Mouse (Mus musculus): Measurements from ENCODE around the gene Zfp972.
"Not testable (repeated sequence)": the region's sequence is repeated elsewhere in the genome, so short reads cannot be mapped to it uniquely, and the experiment has no call there.

Zfp972 gene

DNA sequence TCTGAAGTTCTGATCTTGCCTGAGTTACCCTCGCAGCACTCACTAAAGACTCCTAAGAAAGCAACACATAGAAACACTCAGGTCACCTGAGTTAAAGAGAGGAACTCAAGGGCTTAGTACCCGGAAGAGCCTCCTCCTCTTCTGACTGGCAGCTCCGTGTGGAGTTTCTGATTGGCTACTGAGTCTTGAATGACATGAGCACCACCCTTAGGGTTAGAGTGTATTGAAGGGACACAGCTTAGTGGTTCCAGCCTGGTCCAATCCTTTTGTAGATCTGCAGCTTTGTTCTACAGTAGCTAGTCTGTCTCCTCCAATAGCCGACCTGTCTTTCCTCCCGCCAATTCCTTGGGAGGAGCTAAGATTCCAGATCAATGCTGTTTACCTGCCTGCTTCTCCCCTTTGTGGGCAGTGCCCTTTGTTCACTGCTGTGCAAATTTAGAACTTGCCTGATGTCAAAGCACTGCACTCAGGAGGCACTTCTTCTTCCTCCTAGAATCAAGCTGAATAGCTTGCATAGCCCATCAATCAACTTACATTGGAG is at the start of gene Zfp972:
Gene Zfp972, minus strand, starts transcription at position 51 of the 541 bp plus-strand sequence.
- DNase-seq (ENCODE audit: low spot score in 2 of 2): not testable (repeated sequence)

DNA sequence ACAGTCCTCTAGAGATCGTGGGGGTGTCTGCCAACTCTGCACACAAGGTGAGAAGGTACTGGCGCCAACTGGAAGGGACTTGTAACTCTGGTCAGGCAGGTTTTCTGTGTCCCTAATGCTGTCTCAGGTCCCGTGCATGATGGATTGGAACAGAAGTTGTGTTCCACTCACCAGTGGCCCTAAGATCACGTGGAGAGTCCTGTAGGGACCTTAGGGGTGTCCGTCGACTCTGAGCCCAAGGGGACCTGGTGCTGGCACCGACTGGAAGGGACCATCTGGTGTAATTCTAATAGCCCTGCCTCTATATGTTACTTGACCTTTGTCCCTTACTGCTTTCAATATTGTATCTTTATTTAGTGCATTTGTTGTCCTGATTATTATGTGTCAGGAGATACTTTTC is 49.4 kb upstream of the Zfp972 start:
- DNase-seq (ENCODE audit: low spot score in 2 of 2): not testable (repeated sequence)

DNA sequence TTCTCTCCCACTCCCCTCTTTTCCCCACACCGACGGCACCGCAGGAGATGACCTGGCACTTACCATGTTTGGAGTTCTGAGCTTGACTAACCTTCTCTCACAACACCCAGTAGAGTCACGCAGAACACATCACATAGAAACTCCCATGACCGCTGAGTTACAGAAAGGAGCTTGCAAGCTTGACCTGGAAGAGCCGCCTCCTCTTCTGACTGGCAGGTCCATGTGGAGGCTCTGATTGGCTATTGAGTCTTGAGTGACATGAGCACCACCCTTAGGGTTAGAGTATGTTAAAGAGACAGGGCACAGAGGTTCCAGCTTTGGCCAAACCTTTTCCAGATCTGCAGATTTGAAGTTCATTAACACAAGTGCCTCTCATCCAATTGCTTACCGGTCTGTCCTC is 31.7 kb upstream of the Zfp972 start, which contains the start of gene Gm14326:
Gene Gm14326, minus strand, starts transcription at position 153 of the 400 bp plus-strand sequence.
- DNase-seq (ENCODE audit: low spot score in 2 of 2): peak; percentile 83 to 89

DNA sequence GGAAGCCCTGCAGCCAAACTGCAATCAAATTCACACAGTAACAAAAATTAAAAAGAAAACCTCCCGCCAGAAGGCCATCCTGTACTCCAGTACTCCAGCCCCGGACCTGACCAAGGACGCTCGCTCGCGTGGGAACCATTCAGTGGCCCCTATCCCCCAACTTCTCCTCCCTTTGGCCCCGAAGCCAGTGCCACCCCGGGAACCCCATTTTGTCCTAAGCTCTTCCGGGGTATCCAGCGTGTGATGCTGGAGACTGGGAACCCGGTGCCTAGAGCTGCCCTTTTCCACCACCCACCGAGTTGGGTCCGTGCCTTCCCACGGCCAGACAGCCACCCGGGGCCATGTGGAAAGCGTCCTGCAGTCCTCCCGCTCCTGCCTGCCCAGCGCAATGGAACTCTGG is 31.3 kb upstream of the Zfp972 start:
- peak in 1 of 2 experiments; percentile 17 for DNase-seq (ENCODE audit: low spot score in 2 of 2)

DNA sequence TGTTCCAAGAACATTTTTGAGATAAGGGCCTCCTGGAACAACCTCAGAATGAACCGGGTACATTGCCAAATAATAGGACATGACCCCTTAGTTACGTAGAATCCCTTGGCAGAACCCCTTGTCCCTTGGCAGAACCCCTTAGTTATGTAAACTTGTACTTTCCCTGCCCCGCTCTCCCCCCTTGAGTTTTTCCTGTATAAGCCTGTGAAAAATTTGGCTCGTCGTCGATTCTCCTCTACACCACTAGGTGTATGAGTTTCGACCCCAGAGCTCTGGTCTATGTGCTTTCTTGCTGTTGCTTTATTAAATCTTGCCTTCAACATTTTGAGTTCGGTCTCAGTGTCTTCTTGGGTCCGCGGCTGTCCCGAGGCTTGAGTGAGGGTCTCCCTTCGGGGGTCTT is 22.1 kb downstream of the Zfp972 start:
- DNase-seq (ENCODE audit: low spot score in 2 of 2): not testable (repeated sequence)

DNA sequence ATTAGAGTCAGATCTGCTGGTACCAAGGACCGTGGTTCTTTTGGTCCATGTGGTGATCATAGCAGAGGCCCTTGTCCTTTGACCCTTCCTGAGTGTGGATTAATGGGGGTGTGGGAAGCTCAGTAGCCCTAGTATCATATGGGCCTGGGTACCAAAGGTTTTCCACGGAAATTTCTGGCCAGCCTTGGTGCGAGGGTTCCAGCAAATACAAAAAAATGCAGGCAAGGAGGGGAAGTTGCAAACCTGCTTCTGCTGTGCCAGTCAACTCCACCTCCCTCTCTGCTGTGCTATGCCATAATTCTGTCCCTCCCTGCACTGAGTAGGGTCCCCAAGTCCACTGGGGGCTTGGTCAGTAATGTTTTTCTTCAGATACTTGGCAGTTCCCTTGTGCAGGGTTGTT is 27.2 kb downstream of the Zfp972 start:
- not testable (repeated sequence) for DNase-seq (ENCODE audit: low spot score in 2 of 2)

DNA sequence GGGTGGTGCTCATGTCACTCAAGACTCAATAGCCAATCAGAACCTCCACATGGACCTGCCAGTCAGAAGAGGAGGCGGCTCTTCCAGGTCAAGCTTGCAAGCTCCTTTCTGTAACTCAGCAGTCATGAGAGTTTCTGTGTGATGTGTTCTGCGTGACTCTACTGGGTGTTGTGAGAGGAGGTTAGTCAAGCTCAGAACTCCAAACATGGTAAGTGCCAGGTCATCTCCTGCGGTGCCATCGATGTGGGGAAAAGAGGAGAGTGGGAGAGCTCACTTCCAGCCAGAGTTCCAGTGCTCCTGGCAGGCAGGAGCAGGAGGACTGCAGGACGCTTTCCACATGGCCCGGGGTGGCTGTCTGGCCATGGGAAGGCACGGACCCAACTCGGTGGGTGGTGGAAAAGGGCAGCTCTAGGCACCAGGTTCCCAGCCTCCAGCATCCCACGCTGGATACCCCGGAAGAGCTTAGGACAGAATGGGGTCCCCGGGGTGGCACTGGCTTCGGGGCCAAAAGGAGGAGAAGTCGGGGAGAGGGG is 28.3 kb downstream of the Zfp972 start, which contains the start of gene Gm14327:
Gene Gm14327, plus strand, starts transcription at position 51 of the 533 bp plus-strand sequence.
- not testable (repeated sequence) for DNase-seq (ENCODE audit: low spot score in 2 of 2)

DNA sequence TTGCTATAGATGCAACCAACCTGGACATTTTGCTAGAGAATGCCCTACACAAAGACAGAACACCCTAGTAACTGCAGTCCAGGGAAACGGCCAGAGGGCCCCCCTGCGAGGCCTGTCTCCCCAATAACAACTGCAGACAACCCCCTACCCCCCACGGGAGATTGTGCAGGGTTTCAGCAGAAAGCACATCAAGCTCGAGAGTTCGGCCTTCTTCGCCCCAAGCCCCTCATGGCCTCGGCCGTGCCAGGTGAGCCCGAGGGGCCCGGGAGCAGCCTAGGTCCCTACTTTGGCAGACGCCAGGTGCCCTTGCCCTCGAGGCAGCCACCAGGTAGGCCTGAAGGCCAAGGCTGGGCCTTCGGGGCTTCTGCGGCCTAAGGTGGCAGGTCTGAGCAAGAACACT is 37.7 kb downstream of the Zfp972 start:
- DNase-seq (ENCODE audit: low spot score in 2 of 2): not testable (repeated sequence)

DNA sequence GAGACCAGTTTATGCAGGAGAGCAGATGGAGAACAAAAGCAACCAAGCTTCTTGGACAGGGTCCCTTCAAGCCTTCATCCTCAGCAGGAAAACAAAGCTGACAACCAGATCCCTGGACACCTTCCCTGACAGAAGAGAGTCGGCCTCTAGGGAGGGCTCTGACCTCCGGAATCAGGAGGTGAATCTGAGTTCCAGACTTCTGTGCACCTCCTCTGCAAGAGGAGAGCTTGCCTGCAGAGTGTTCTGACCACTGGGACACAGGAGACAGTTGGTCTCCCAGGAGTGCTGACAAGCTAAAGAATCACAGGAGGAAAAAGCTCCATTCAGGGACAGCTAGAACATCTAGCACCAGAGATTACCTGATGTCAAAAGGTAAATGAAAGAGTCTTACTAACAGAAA is 63.2 kb downstream of the Zfp972 start:
- DNase-seq (ENCODE audit: low spot score in 2 of 2): not testable (repeated sequence)
